ENCODE assay signal across 10 mouse cellular contexts in genomic region chr3:95232771-95233170, GRCm38 (mm10). TPM values are rescaled to one million over a fixed set of nuclear protein-coding genes. Genes with fewer than 3 reads are reported as not detected.
A peak's percentile ranks its signal among the peaks of the same experiment; 100 is the strongest.
DNase-seq lines count a peak whose midpoint lies in the region; ATAC-seq and TF ChIP-seq lines count a peak whose summit lies in the region.
"Had no signal": no experiment of that assay in that cellular context is flagged by ENCODE, and none has a peak within 500 bp of the region (broad histone marks: within the 10 kb centered on the region; RNA-seq: fewer than 3 reads in every experiment).

No protein-coding gene starts in this region.

- H3K9me3 ChIP-seq in hindbrain, embryonic 13.5 days, result no peaks in the 10 kb centered on the region
- H3K9me3 ChIP-seq in hindbrain, postnatal 0 days (ENCODE audit: low read length), result no peaks in the 10 kb centered on the region
- H3K9me3 ChIP-seq in E14TG2a.4 (ENCODE audit: low read length), result no peaks in the 10 kb centered on the region

- no peak overlapping the region for H3K27ac ChIP-seq in hindbrain, embryonic 13.5 days
- no peak overlapping the region for H3K27ac ChIP-seq in hindbrain, postnatal 0 days

- no peak overlapping the region for H3K4me3 ChIP-seq in hindbrain, embryonic 13.5 days
- no peak overlapping the region for H3K4me3 ChIP-seq in hindbrain, postnatal 0 days (ENCODE audit: low read length)
- H3K4me3 ChIP-seq in E14TG2a.4 (replicated peaks; ENCODE audit: low read length), result peak overlapping the region; percentile 92

- H3K9ac ChIP-seq in hindbrain, embryonic 13.5 days, result 0 out of 2 replicates have a peak overlapping the region, but pooled peaks have one; percentile 24
- H3K9ac ChIP-seq in hindbrain, postnatal 0 days (replicated peaks; ENCODE audit: low read length), result no peak overlapping the region

- H3K27me3 ChIP-seq in hindbrain, embryonic 13.5 days, result no peaks in the 10 kb centered on the region
- H3K27me3 ChIP-seq in hindbrain, postnatal 0 days (ENCODE audit: insufficient read depth, low read length), result no peaks in the 10 kb centered on the region
- H3K27me3 ChIP-seq in E14TG2a.4 (ENCODE audit: insufficient read depth, low read length), result no peaks in the 10 kb centered on the region

- no peak for DNase-seq in hindbrain, postnatal 0 days (ENCODE audit: low spot score)
- DNase-seq in adrenal gland, postnatal 14 days, result peak; percentile 78
- peak; percentile 60 to 84 for DNase-seq in kidney, postnatal 25 days
- DNase-seq in right cerebral cortex, postnatal 4 days, result no peak
- DNase-seq in cerebellum, postnatal 4 days (ENCODE audit: low spot score in 2 of 2), result no peak
- DNase-seq in thymus, postnatal 0 days (ENCODE audit: low spot score), result no peak

- 93% methylated on average over 7 of the region's 7 CpGs for WGBS in hindbrain, embryonic 13.5 days
- 91% methylated on average over 7 of the region's 7 CpGs for WGBS in hindbrain, postnatal 0 days

- no peak for ATAC-seq in hindbrain, embryonic 13.5 days (ENCODE audit: low FRiP score)
- no peak for ATAC-seq in hindbrain, postnatal 0 days
- ATAC-seq: inflammation-experienced regulatory T-cells, adult 6 months had no signal

- TF ChIP-seq CTCF in hindbrain, postnatal 0 days (IDR thresholded peaks at IDR 0.05; ENCODE audit: low read depth), result no peak
- no peak for TF ChIP-seq CTCF in E14TG2a.4 (conservative IDR thresholded peaks at IDR 0.05; ENCODE audit: low read length)

- no peak overlapping the region for H3K4me2 ChIP-seq in hindbrain, embryonic 13.5 days
- no peak overlapping the region for H3K4me2 ChIP-seq in hindbrain, postnatal 0 days (ENCODE audit: low read depth, low read length)

- H3K36me3 ChIP-seq in hindbrain, embryonic 13.5 days, result peaks cover 63% of the 10 kb centered on the region
- peaks cover 54% of the 10 kb centered on the region for H3K36me3 ChIP-seq in hindbrain, postnatal 0 days (ENCODE audit: insufficient read depth, low read length)
- H3K36me3 ChIP-seq in E14TG2a.4 (ENCODE audit: insufficient read depth, low read length), result peaks cover 70% of the 10 kb centered on the region

- H3K4me1 ChIP-seq in hindbrain, embryonic 13.5 days (replicated peaks), result peaks cover 36% of the 10 kb centered on the region
- peaks cover 20% of the 10 kb centered on the region for H3K4me1 ChIP-seq in hindbrain, postnatal 0 days (ENCODE audit: insufficient read depth, low read length)
- H3K4me1 ChIP-seq in E14TG2a.4 (replicated peaks; ENCODE audit: low read depth, low read length), result peaks cover 81% of the 10 kb centered on the region

RNA-seq across cellular contexts. Expression of gene Mllt11, which starts 0.8 kb away (rescaled TPM):
- 307 and 311 TPM in 2 replicates for polyA plus RNA-seq in hindbrain, embryonic 13.5 days (2015; fragmentation: Nextera tagmentation; extraction: Ambion mirVana)
- total RNA-seq in hindbrain, postnatal 0 days (2014; rRNA removed), result 347 and 357 TPM in 2 replicates
- polyA plus RNA-seq in hindbrain, postnatal 0 days (2015; fragmentation: Nextera tagmentation; extraction: Ambion mirVana), result 446 and 473 TPM in 2 replicates
- total RNA-seq in adrenal gland, postnatal 14 days (2021), result 6.9 and 15.1 TPM in 2 replicates
- 14.0 and 15.7 TPM in 2 replicates for polyA plus RNA-seq in thymus, postnatal 0 days (2015; fragmentation: Nextera tagmentation; extraction: Ambion mirVana)

RNA-seq across cellular contexts. Expression of gene Cdc42se1, which starts 4.2 kb away (rescaled TPM):
- 65.5 and 68.9 TPM in 2 replicates for polyA plus RNA-seq in hindbrain, embryonic 13.5 days (2015; fragmentation: Nextera tagmentation; extraction: Ambion mirVana)
- total RNA-seq in hindbrain, postnatal 0 days (2014; rRNA removed), result 60.4 and 62.4 TPM in 2 replicates
- 54.0 and 56.4 TPM in 2 replicates for polyA plus RNA-seq in hindbrain, postnatal 0 days (2015; fragmentation: Nextera tagmentation; extraction: Ambion mirVana)
- total RNA-seq in adrenal gland, postnatal 14 days (2021), result 63.3 and 80.3 TPM in 2 replicates
- polyA plus RNA-seq in thymus, postnatal 0 days (2015; fragmentation: Nextera tagmentation; extraction: Ambion mirVana), result 167 and 178 TPM in 2 replicates

RNA-seq across cellular contexts. Expression of gene Gm128, which starts 8.6 kb away (rescaled TPM):
- polyA plus RNA-seq in hindbrain, embryonic 13.5 days (2015; fragmentation: Nextera tagmentation; extraction: Ambion mirVana), result 0.19 and 0.26 TPM in 2 replicates
- total RNA-seq in hindbrain, postnatal 0 days (2014; rRNA removed), result 0.14 and 1.4 TPM in 2 replicates
- polyA plus RNA-seq in hindbrain, postnatal 0 days (2015; fragmentation: Nextera tagmentation; extraction: Ambion mirVana), result 0.49 and 0.61 TPM in 2 replicates
- not detected in 2 replicates for total RNA-seq in adrenal gland, postnatal 14 days (2021)
- 0.32 and 0.39 TPM in 2 replicates for polyA plus RNA-seq in thymus, postnatal 0 days (2015; fragmentation: Nextera tagmentation; extraction: Ambion mirVana)
- polyA plus RNA-seq: liver, adult 2 months had no signal

RNA-seq across cellular contexts. Expression of gene Gabpb2, which starts 15.1 kb away (rescaled TPM):
- polyA plus RNA-seq in hindbrain, embryonic 13.5 days (2015; fragmentation: Nextera tagmentation; extraction: Ambion mirVana), result 4.5 and 4.6 TPM in 2 replicates
- 8.6 and 9.2 TPM in 2 replicates for total RNA-seq in hindbrain, postnatal 0 days (2014; rRNA removed)
- polyA plus RNA-seq in hindbrain, postnatal 0 days (2015; fragmentation: Nextera tagmentation; extraction: Ambion mirVana), result 2.6 and 2.9 TPM in 2 replicates
- 22.6 and 26.4 TPM in 2 replicates for total RNA-seq in adrenal gland, postnatal 14 days (2021)
- polyA plus RNA-seq in thymus, postnatal 0 days (2015; fragmentation: Nextera tagmentation; extraction: Ambion mirVana), result 9.3 and 13.8 TPM in 2 replicates

RNA-seq across cellular contexts. Expression of gene Bnipl, which starts 18.2 kb away (rescaled TPM):
- 0.13 and 0.25 TPM in 2 replicates for polyA plus RNA-seq in hindbrain, embryonic 13.5 days (2015; fragmentation: Nextera tagmentation; extraction: Ambion mirVana)
- total RNA-seq in hindbrain, postnatal 0 days (2014; rRNA removed), result not detected in 2 replicates
- polyA plus RNA-seq in hindbrain, postnatal 0 days (2015; fragmentation: Nextera tagmentation; extraction: Ambion mirVana), result 0.24 TPM in 1 of 2 replicates, not detected in the other
- 0.19 and 0.34 TPM in 2 replicates for total RNA-seq in adrenal gland, postnatal 14 days (2021)
- 0.35 and 0.40 TPM in 2 replicates for polyA plus RNA-seq in thymus, postnatal 0 days (2015; fragmentation: Nextera tagmentation; extraction: Ambion mirVana)
- total RNA-seq: liver, adult 2 months had no signal

Comparison
In these comparisons a context has a peak if more than half of its experiments do, and no peak if none do; other contexts are left out.
1. DNase-seq: peak in adrenal gland, postnatal 14 days (single experiment) and kidney, postnatal 25 days (2 of 2); none in hindbrain, postnatal 0 days (single experiment), right cerebral cortex, postnatal 4 days (single experiment), cerebellum, postnatal 4 days (0 of 2) and thymus, postnatal 0 days (single experiment).
2. RNA of gene Mllt11, which starts 0.8 kb away (polyA plus RNA-seq): 446 to 473 TPM in hindbrain, postnatal 0 days and 307 to 311 TPM in hindbrain, embryonic 13.5 days; 14.0 to 15.7 TPM in thymus, postnatal 0 days; every median in the first group is over 10 times any median in the second.